Mouse (Mus musculus) ZHBTc4 (cell line): ENCODE data around the gene Fgf2.

Experiments
- DNase-seq: peaks from one replicate; pipeline ENCODE4 v3.0.0-alpha.2; 2011; ENCODE audit warnings: low read depth, low spot score

Gene Fgf2

GRCm38 (mm10) chr3:37348221-37349165 is at the start of gene Fgf2:
Gene Fgf2, plus strand, starts transcription at chr3:37348346.
- peak; percentile 23 for DNase-seq

GRCm38 (mm10) chr3:37299470-37299869 is 48.7 kb upstream of the Fgf2 start:
- DNase-seq = no peak

GRCm38 (mm10) chr3:37302685-37303084 is 45.5 kb upstream of the Fgf2 start:
- peak; percentile 87 for DNase-seq

GRCm38 (mm10) chr3:37303392-37304139 is 44.6 kb upstream of the Fgf2 start:
- peak; percentile 6 for DNase-seq

GRCm38 (mm10) chr3:37311897-37312369 is 36.2 kb upstream of the Fgf2 start:
- DNase-seq = no peak

GRCm38 (mm10) chr3:37312370-37312941 is 35.7 kb upstream of the Fgf2 start, which contains the start of the genes Bbs12 and Cetn4:
Gene Bbs12, plus strand, starts transcription at chr3:37312554.
Gene Cetn4, minus strand, starts transcription at chr3:37312708.
- peak; percentile 96 for DNase-seq

- no peak for DNase-seq
These were observed 34.8 kb upstream of the Fgf2 start for GRCm38 (mm10) chr3:37313371-37313770.

- no peak for DNase-seq
These were observed 31.9 kb upstream of the Fgf2 start for GRCm38 (mm10) chr3:37316233-37316632.

- peak; percentile 10 for DNase-seq
These were observed 23.8 kb upstream of the Fgf2 start for GRCm38 (mm10) chr3:37324310-37324709.

- no peak for DNase-seq
These were observed 22.6 kb upstream of the Fgf2 start for GRCm38 (mm10) chr3:37325317-37326112.

- no peak for DNase-seq
These were observed 21.5 kb upstream of the Fgf2 start for GRCm38 (mm10) chr3:37326627-37327026.

- DNase-seq = no peak
These were observed 19.7 kb upstream of the Fgf2 start for GRCm38 (mm10) chr3:37328489-37328888.

GRCm38 (mm10) chr3:37329963-37330362 is 18.2 kb upstream of the Fgf2 start:
- no peak for DNase-seq

GRCm38 (mm10) chr3:37331999-37332449 is 16.1 kb upstream of the Fgf2 start:
- DNase-seq = peak; percentile 7

- DNase-seq = no peak
These were observed 14.1 kb upstream of the Fgf2 start for GRCm38 (mm10) chr3:37334053-37334452.

GRCm38 (mm10) chr3:37341110-37341509 is 7.0 kb upstream of the Fgf2 start:
- DNase-seq = peak; percentile 78

GRCm38 (mm10) chr3:37342811-37343210 is 5.3 kb upstream of the Fgf2 start:
- DNase-seq = no peak

GRCm38 (mm10) chr3:37347671-37348070 is 475 bp upstream of the Fgf2 start:
- peak; percentile 51 for DNase-seq

- peak; percentile 35 for DNase-seq
These were observed 1.0 kb downstream of the Fgf2 start for GRCm38 (mm10) chr3:37349166-37349548.

- no peak for DNase-seq
These were observed 2.2 kb downstream of the Fgf2 start for GRCm38 (mm10) chr3:37350386-37350785.

GRCm38 (mm10) chr3:37353951-37354481 is 5.9 kb downstream of the Fgf2 start:
- DNase-seq = no peak
